Comparison of ENCODE assay signal across 30 mouse cellular contexts in the genomic region with DNA sequence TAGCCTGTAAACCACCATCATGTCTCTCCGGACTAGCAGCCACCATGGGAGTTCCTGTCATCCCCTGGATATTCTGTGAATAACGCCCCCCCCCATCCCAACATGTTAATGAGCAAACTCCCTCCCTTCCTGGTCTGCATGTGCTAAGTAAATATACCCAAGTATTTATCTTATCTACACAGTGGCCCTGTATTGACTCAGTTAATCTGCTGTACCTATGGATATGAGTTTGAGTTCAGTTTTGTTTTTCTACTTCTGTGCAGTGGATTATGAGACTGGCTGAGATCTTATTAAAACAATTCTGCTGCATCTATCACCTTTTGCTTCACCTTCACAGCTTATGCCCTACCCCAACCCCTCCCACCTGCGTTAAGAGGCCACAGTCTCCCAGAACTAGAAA. TPM values are rescaled to one million over a fixed set of nuclear protein-coding genes. Genes with fewer than 3 reads are reported as not detected.
DNase-seq lines count a peak whose midpoint lies in the region; ATAC-seq and TF ChIP-seq lines count a peak whose summit lies in the region.
"Had no signal": no experiment of that assay in that cellular context is flagged by ENCODE, and none has a peak within 500 bp of the region (broad histone marks: within the 10 kb centered on the region; RNA-seq: fewer than 3 reads in every experiment).

No protein-coding gene starts in this region.

- no peak overlapping the region for H3K27ac ChIP-seq in forebrain, postnatal 0 days (ENCODE audit: low read depth, low read length)
- H3K27ac ChIP-seq in forebrain, embryonic 11.5 days (ENCODE audit: low read depth, low read length) = no peak overlapping the region
- no peak overlapping the region for H3K27ac ChIP-seq in midbrain, embryonic 13.5 days
- no peak overlapping the region for H3K27ac ChIP-seq in midbrain, embryonic 10.5 days (replicated peaks)
- H3K27ac ChIP-seq in neural tube, embryonic 13.5 days (replicated peaks) = peak overlapping the region; percentile 71; the same call in 1 of the 2 replicates
- no peak overlapping the region for H3K27ac ChIP-seq in stomach, postnatal 0 days (replicated peaks)
- H3K27ac ChIP-seq: embryonic facial prominence, embryonic 15.5 days; layer of hippocampus, adult 2 months; limb, embryonic 13.5 days; liver, embryonic 12.5 days; midbrain, embryonic 12.5 days had no signal

- TF ChIP-seq EP300 in stomach, postnatal 0 days (optimal IDR thresholded peaks at IDR 0.05) = no peak

- H3K9me3 ChIP-seq in forebrain, postnatal 0 days (ENCODE audit: low read length) = no peaks in the 10 kb centered on the region
- H3K9me3 ChIP-seq in forebrain, embryonic 11.5 days (ENCODE audit: control insufficient read depth, low read length) = no peaks in the 10 kb centered on the region
- H3K9me3 ChIP-seq in midbrain, embryonic 13.5 days = no peaks in the 10 kb centered on the region
- no peaks in the 10 kb centered on the region for H3K9me3 ChIP-seq in midbrain, embryonic 10.5 days (replicated peaks)
- no peaks in the 10 kb centered on the region for H3K9me3 ChIP-seq in neural tube, embryonic 13.5 days
- H3K9me3 ChIP-seq in stomach, postnatal 0 days (ENCODE audit: control insufficient read depth, low read length) = no peaks in the 10 kb centered on the region
- H3K9me3 ChIP-seq: embryonic facial prominence, embryonic 15.5 days; limb, embryonic 13.5 days; liver, embryonic 12.5 days; midbrain, embryonic 12.5 days had no signal

- peaks cover 81% of the 10 kb centered on the region for H3K27me3 ChIP-seq in forebrain, postnatal 0 days (ENCODE audit: insufficient read depth, low read length)
- H3K27me3 ChIP-seq in forebrain, embryonic 11.5 days (ENCODE audit: control insufficient read depth, insufficient read depth, low read length) = peaks cover 87% of the 10 kb centered on the region
- peaks cover 96% of the 10 kb centered on the region for H3K27me3 ChIP-seq in midbrain, embryonic 13.5 days
- H3K27me3 ChIP-seq in midbrain, embryonic 10.5 days (ENCODE audit: low read depth, poor library complexity, severe bottlenecking) = peaks cover 100% of the 10 kb centered on the region
- H3K27me3 ChIP-seq in neural tube, embryonic 13.5 days = peaks cover 97% of the 10 kb centered on the region
- H3K27me3 ChIP-seq in stomach, postnatal 0 days (ENCODE audit: control insufficient read depth, insufficient read depth, low read length) = no peaks in the 10 kb centered on the region; the same call in 1 of the 2 replicates

- no peak for ATAC-seq in forebrain, postnatal 0 days
- ATAC-seq in forebrain, embryonic 11.5 days (replicated peaks; ENCODE audit: low FRiP score) = no peak
- no peak for ATAC-seq in midbrain, embryonic 13.5 days
- no peak for ATAC-seq in neural tube, embryonic 13.5 days (ENCODE audit: low read depth)
- ATAC-seq in stomach, postnatal 0 days (ENCODE audit: low FRiP score, low TSS enrichment) = peak; percentile 55
- ATAC-seq: intestine, postnatal 0 days; liver, embryonic 12.5 days; Patski had no signal

- TF ChIP-seq CTCF in forebrain, postnatal 0 days (IDR thresholded peaks at IDR 0.05; ENCODE audit: low read depth) = no peak
- TF ChIP-seq CTCF in stomach, postnatal 0 days (IDR thresholded peaks at IDR 0.05; ENCODE audit: low read depth) = no peak

- DNase-seq in forebrain, postnatal 0 days = no peak
- no peak for DNase-seq in forebrain, embryonic 11.5 days (ENCODE audit: low spot score)
- DNase-seq in midbrain, embryonic 10.5 days (ENCODE audit: low spot score) = no peak
- peak; percentile 29 for DNase-seq in stomach, postnatal 0 days (ENCODE audit: low spot score)
- DNase-seq in urinary bladder, postnatal 10 days (ENCODE audit: low spot score) = no peak
- DNase-seq: cerebellum, adult 11 months; cerebellum, adult 9-11 months; gastrocnemius, postnatal 14 days; heart, adult 11 months; kidney, postnatal 25 days; lung, adult 18-20 months; lung, postnatal 10 days; retina, postnatal 1 day; right cerebral cortex, postnatal 25 days; thymus, adult 2 months; thymus, postnatal 4 days had no signal

- H3K4me3 ChIP-seq in forebrain, postnatal 0 days (ENCODE audit: low read depth, low read length) = peak overlapping the region; percentile 3; the same call in 1 of the 2 replicates
- H3K4me3 ChIP-seq in forebrain, embryonic 11.5 days (ENCODE audit: low read depth, low read length) = no peak overlapping the region
- 0 out of 2 replicates have a peak overlapping the region, but pooled peaks have one; percentile 2 for H3K4me3 ChIP-seq in midbrain, embryonic 13.5 days (replicated peaks)
- H3K4me3 ChIP-seq in midbrain, embryonic 10.5 days = no peak overlapping the region
- H3K4me3 ChIP-seq in neural tube, embryonic 13.5 days = peak overlapping the region; percentile 33
- no peak overlapping the region for H3K4me3 ChIP-seq in stomach, postnatal 0 days (ENCODE audit: low read depth, low read length)
- H3K4me3 ChIP-seq: embryonic facial prominence, embryonic 15.5 days; layer of hippocampus, adult 2 months; limb, embryonic 13.5 days; liver, embryonic 12.5 days; midbrain, embryonic 12.5 days; myocyte had no signal

- WGBS in forebrain, postnatal 0 days = 10% methylated on average over 3 of the region's 3 CpGs
- WGBS in forebrain, embryonic 11.5 days = 1% methylated on average over 3 of the region's 3 CpGs
- 1% methylated on average over 3 of the region's 3 CpGs for WGBS in midbrain, embryonic 13.5 days
- WGBS in midbrain, embryonic 10.5 days = 1% methylated on average over 3 of the region's 3 CpGs
- WGBS in neural tube, embryonic 13.5 days = 0% methylated on average over 3 of the region's 3 CpGs
- WGBS in stomach, postnatal 0 days = 37% methylated on average over 3 of the region's 3 CpGs

- H3K4me2 ChIP-seq in forebrain, postnatal 0 days (ENCODE audit: low read depth) = peak overlapping the region; percentile 28
- no peak overlapping the region for H3K4me2 ChIP-seq in forebrain, embryonic 11.5 days (ENCODE audit: low read depth, low read length, severe bottlenecking)
- no peak overlapping the region; the same call in 1 of the 2 replicates for H3K4me2 ChIP-seq in midbrain, embryonic 13.5 days (replicated peaks)
- peak overlapping the region; percentile 47 for H3K4me2 ChIP-seq in neural tube, embryonic 13.5 days
- peak overlapping the region; percentile 18; the same call in 1 of the 2 replicates for H3K4me2 ChIP-seq in stomach, postnatal 0 days (replicated peaks; ENCODE audit: low read depth)
- H3K4me2 ChIP-seq: embryonic facial prominence, embryonic 15.5 days; heart, embryonic 11.5 days; limb, embryonic 13.5 days; liver, embryonic 12.5 days; midbrain, embryonic 12.5 days had no signal

- no peaks in the 10 kb centered on the region for H3K36me3 ChIP-seq in forebrain, postnatal 0 days (ENCODE audit: insufficient read depth)
- no peaks in the 10 kb centered on the region for H3K36me3 ChIP-seq in forebrain, embryonic 11.5 days (ENCODE audit: control insufficient read depth, insufficient read depth, low read length)
- no peaks in the 10 kb centered on the region for H3K36me3 ChIP-seq in midbrain, embryonic 13.5 days
- no peaks in the 10 kb centered on the region for H3K36me3 ChIP-seq in midbrain, embryonic 10.5 days
- no peaks in the 10 kb centered on the region for H3K36me3 ChIP-seq in neural tube, embryonic 13.5 days
- H3K36me3 ChIP-seq in stomach, postnatal 0 days (ENCODE audit: control insufficient read depth, insufficient read depth, low read length) = no peaks in the 10 kb centered on the region
- H3K36me3 ChIP-seq: embryonic facial prominence, embryonic 15.5 days; limb, embryonic 13.5 days; liver, embryonic 12.5 days; midbrain, embryonic 12.5 days had no signal

- H3K9ac ChIP-seq in forebrain, postnatal 0 days = no peak overlapping the region
- no peak overlapping the region for H3K9ac ChIP-seq in forebrain, embryonic 11.5 days (ENCODE audit: low read length)
- H3K9ac ChIP-seq in midbrain, embryonic 13.5 days (replicated peaks) = no peak overlapping the region
- H3K9ac ChIP-seq in neural tube, embryonic 13.5 days = peak overlapping the region; percentile 64
- no peak overlapping the region for H3K9ac ChIP-seq in stomach, postnatal 0 days (ENCODE audit: low read length)
- H3K9ac ChIP-seq: embryonic facial prominence, embryonic 15.5 days; limb, embryonic 13.5 days; liver, embryonic 12.5 days; midbrain, embryonic 12.5 days had no signal

- H3K4me1 ChIP-seq in forebrain, postnatal 0 days (ENCODE audit: insufficient read depth) = peaks cover 3% of the 10 kb centered on the region; the same call in 1 of the 2 replicates
- H3K4me1 ChIP-seq in forebrain, embryonic 11.5 days (replicated peaks; ENCODE audit: control insufficient read depth, insufficient read depth, low read length) = peaks cover 5% of the 10 kb centered on the region
- H3K4me1 ChIP-seq in midbrain, embryonic 13.5 days (replicated peaks) = peaks cover 5% of the 10 kb centered on the region; the same call in 1 of the 2 replicates
- peaks cover 19% of the 10 kb centered on the region for H3K4me1 ChIP-seq in midbrain, embryonic 10.5 days
- H3K4me1 ChIP-seq in neural tube, embryonic 13.5 days (replicated peaks) = no peaks in the 10 kb centered on the region
- H3K4me1 ChIP-seq in stomach, postnatal 0 days (replicated peaks; ENCODE audit: control insufficient read depth, insufficient read depth) = peaks cover 2% of the 10 kb centered on the region; the same call in 1 of the 2 replicates
- H3K4me1 ChIP-seq: liver, embryonic 12.5 days had no signal

RNA-seq across cellular contexts. Expression of gene Isl1, which starts 7.8 kb away (rescaled TPM):
- total RNA-seq in forebrain, postnatal 0 days (2014; rRNA removed) = 54.9 and 62.9 TPM in 2 replicates
- 39.5 and 46.5 TPM in 2 replicates for polyA plus RNA-seq in forebrain, postnatal 0 days (2015; fragmentation: Nextera tagmentation; extraction: Ambion mirVana)
- 34.0 and 34.8 TPM in 2 replicates for polyA plus RNA-seq in forebrain, embryonic 11.5 days (2014; fragmentation: Nextera tagmentation; extraction: Ambion mirVana)
- polyA plus RNA-seq in midbrain, embryonic 13.5 days (2015; fragmentation: Nextera tagmentation; extraction: Ambion mirVana) = 52.9 and 54.3 TPM in 2 replicates
- polyA plus RNA-seq in midbrain, embryonic 10.5 days (2016; fragmentation: Nextera tagmentation; extraction: Ambion mirVana) = 16.4 and 20.7 TPM in 2 replicates
- 133 and 169 TPM in 2 replicates for polyA plus RNA-seq in neural tube, embryonic 13.5 days (2015; fragmentation: Nextera tagmentation; extraction: Ambion mirVana)
- 18.0 and 19.0 TPM in 2 replicates for polyA plus RNA-seq in stomach, postnatal 0 days (2015; fragmentation: Nextera tagmentation; extraction: Ambion mirVana)
- total RNA-seq: common myeloid progenitor, adult 5-6 weeks; hematopoietic stem cell, adult 5-6 weeks; layer of hippocampus, adult 2 months; layer of hippocampus, postnatal 25 days had no signal
- polyA plus RNA-seq: Patski had no signal

Comparison
In these comparisons a context has a peak if more than half of its experiments do, and no peak if none do; other contexts are left out.
1. H3K4me2 ChIP-seq: peak in forebrain, postnatal 0 days (single experiment), neural tube, embryonic 13.5 days (single experiment) and stomach, postnatal 0 days (single experiment); none in forebrain, embryonic 11.5 days (single experiment) and midbrain, embryonic 13.5 days (single experiment).
2. H3K4me3 ChIP-seq: peak in forebrain, postnatal 0 days (single experiment), midbrain, embryonic 13.5 days (single experiment) and neural tube, embryonic 13.5 days (single experiment); none in forebrain, embryonic 11.5 days (single experiment), midbrain, embryonic 10.5 days (single experiment) and stomach, postnatal 0 days (single experiment).